Mouse (Mus musculus): ENCODE data around the gene Wdcp. TPM values are rescaled to one million over a fixed set of nuclear protein-coding genes. Genes with fewer than 3 reads are reported as not detected.

Gene Wdcp
- total and polyA plus RNA-seq, 2 experiments, result 7.4 to 8.0 TPM

- DNase-seq (ENCODE audit: extremely low read depth, low read depth, low spot score), result no peak
- H3K27ac ChIP-seq (replicated peaks; ENCODE audit: insufficient read depth, low read depth, low read length), result no peak overlapping the region
- H3K9ac ChIP-seq (ENCODE audit: low read depth, low read length), result no peak overlapping the region
- H3K79me2 ChIP-seq (ENCODE audit: control insufficient read depth, insufficient read depth, low read length), result no peaks in the 10 kb centered on the region
- no peak overlapping the region for H3K4me3 ChIP-seq (ENCODE audit: insufficient read depth, low read depth, low read length)
- WGBS, result 77% methylated on average over 4 of the region's 4 CpGs
- no peaks in the 10 kb centered on the region for H3K27me3 ChIP-seq (ENCODE audit: control insufficient read depth, insufficient read depth, low read length)
- H3K4me1 ChIP-seq (ENCODE audit: control insufficient read depth, insufficient read depth, low read length), result peaks cover 7% of the 10 kb centered on the region
- H3K36me3 ChIP-seq (ENCODE audit: control insufficient read depth, insufficient read depth, low read length), result no peaks in the 10 kb centered on the region
- TF ChIP-seq CTCF (IDR thresholded peaks at IDR 0.05; ENCODE audit: low read depth, low read length) (no peak), POLR2A (IDR thresholded peaks at IDR 0.05; ENCODE audit: extremely low read depth, insufficient read depth, low read length) (no peak)
Measured at GRCm38 (mm10) chr12:4872273-4872672, 29.2 kb downstream of the Wdcp start.

GRCm38 (mm10) chr12:4872983-4873477 lies 29.9 kb downstream of the Wdcp start:
- no peak overlapping the region for H3K27ac ChIP-seq (replicated peaks; ENCODE audit: insufficient read depth, low read depth, low read length)
- H3K79me2 ChIP-seq (ENCODE audit: control insufficient read depth, insufficient read depth, low read length), result no peaks in the 10 kb centered on the region
- WGBS, result 86% methylated on average over 5 of the region's 5 CpGs
- no peak for TF ChIP-seq CTCF (IDR thresholded peaks at IDR 0.05; ENCODE audit: low read depth, low read length)
- no peak for TF ChIP-seq POLR2A (IDR thresholded peaks at IDR 0.05; ENCODE audit: extremely low read depth, insufficient read depth, low read length)
- no peaks in the 10 kb centered on the region for H3K27me3 ChIP-seq (ENCODE audit: control insufficient read depth, insufficient read depth, low read length)
- no peak overlapping the region for H3K9ac ChIP-seq (ENCODE audit: low read depth, low read length)
- H3K36me3 ChIP-seq (ENCODE audit: control insufficient read depth, insufficient read depth, low read length), result no peaks in the 10 kb centered on the region
- H3K4me1 ChIP-seq (ENCODE audit: control insufficient read depth, insufficient read depth, low read length), result peaks cover 7% of the 10 kb centered on the region
- H3K4me3 ChIP-seq (ENCODE audit: insufficient read depth, low read depth, low read length), result no peak overlapping the region
- DNase-seq (ENCODE audit: extremely low read depth, low read depth, low spot score), result no peak

GRCm38 (mm10) chr12:4873531-4873930 lies 30.4 kb downstream of the Wdcp start:
- DNase-seq (ENCODE audit: extremely low read depth, low read depth, low spot score), result no peak
- Histone ChIP-seq H3K79me2 (ENCODE audit: control insufficient read depth, insufficient read depth, low read length) (no peaks in the 10 kb centered on the region), H3K4me1 (ENCODE audit: control insufficient read depth, insufficient read depth, low read length) (peaks cover 7% of the 10 kb centered on the region), H3K27ac (replicated peaks; ENCODE audit: insufficient read depth, low read depth, low read length) (no peak overlapping the region), H3K9ac (ENCODE audit: low read depth, low read length) (no peak overlapping the region), H3K27me3 (ENCODE audit: control insufficient read depth, insufficient read depth, low read length) (no peaks in the 10 kb centered on the region), H3K36me3 (ENCODE audit: control insufficient read depth, insufficient read depth, low read length) (no peaks in the 10 kb centered on the region), H3K4me3 (ENCODE audit: insufficient read depth, low read depth, low read length) (no peak overlapping the region)
- 87% methylated on average over 6 of the region's 6 CpGs for WGBS
- TF ChIP-seq CTCF (IDR thresholded peaks at IDR 0.05; ENCODE audit: low read depth, low read length) (no peak), POLR2A (IDR thresholded peaks at IDR 0.05; ENCODE audit: extremely low read depth, insufficient read depth, low read length) (no peak)

GRCm38 (mm10) chr12:4874161-4874927 lies 31.2 kb downstream of the Wdcp start, which contains the start of gene Mfsd2b:
Mfsd2b (minus strand) TSS chr12:4874359.
- H3K4me1 ChIP-seq (ENCODE audit: control insufficient read depth, insufficient read depth, low read length), result peaks cover 7% of the 10 kb centered on the region

GRCm38 (mm10) chr12:4875623-4876022 lies 32.5 kb downstream of the Wdcp start:
- Histone ChIP-seq H3K27ac (replicated peaks; ENCODE audit: insufficient read depth, low read depth, low read length) (no peak overlapping the region), H3K9ac (ENCODE audit: low read depth, low read length) (no peak overlapping the region), H3K27me3 (ENCODE audit: control insufficient read depth, insufficient read depth, low read length) (no peaks in the 10 kb centered on the region), H3K4me1 (ENCODE audit: control insufficient read depth, insufficient read depth, low read length) (peaks cover 7% of the 10 kb centered on the region), H3K36me3 (ENCODE audit: control insufficient read depth, insufficient read depth, low read length) (peaks cover 4% of the 10 kb centered on the region; the same call in 1 of the 2 replicates), H3K79me2 (ENCODE audit: control insufficient read depth, insufficient read depth, low read length) (no peaks in the 10 kb centered on the region), H3K4me3 (ENCODE audit: insufficient read depth, low read depth, low read length) (no peak overlapping the region)
- TF ChIP-seq CTCF (IDR thresholded peaks at IDR 0.05; ENCODE audit: low read depth, low read length) (no peak), POLR2A (IDR thresholded peaks at IDR 0.05; ENCODE audit: extremely low read depth, insufficient read depth, low read length) (no peak)
- DNase-seq (ENCODE audit: extremely low read depth, low read depth, low spot score), result peak; percentile 73
- 31% methylated on average over 8 of the region's 8 CpGs for WGBS

More at GRCm38 (mm10) chr12:4874161-4874927, 31.2 kb downstream of the Wdcp start, which contains the start of gene Mfsd2b:
- H3K27ac ChIP-seq (replicated peaks; ENCODE audit: insufficient read depth, low read depth, low read length), result no peak within 1 kb of the TSS
- H3K4me3 ChIP-seq (ENCODE audit: insufficient read depth, low read depth, low read length), result peak within 1 kb of the TSS; percentile 50; the same call in 1 of the 2 replicates
- peaks cover 3% of the 10 kb centered on the region; the same call in 1 of the 2 replicates for H3K36me3 ChIP-seq (ENCODE audit: control insufficient read depth, insufficient read depth, low read length)
- WGBS, result 1% methylated on average over 24 of the region's 24 CpGs
- no peaks in the 10 kb centered on the region for H3K27me3 ChIP-seq (ENCODE audit: control insufficient read depth, insufficient read depth, low read length)
- H3K9ac ChIP-seq (ENCODE audit: low read depth, low read length), result peak within 1 kb of the TSS; percentile 33; the same call in 1 of the 2 replicates
- H3K79me2 ChIP-seq (ENCODE audit: control insufficient read depth, insufficient read depth, low read length), result no peaks in the 10 kb centered on the region
- peak; percentile 82 for DNase-seq (ENCODE audit: extremely low read depth, low read depth, low spot score)
- TF ChIP-seq CTCF (IDR thresholded peaks at IDR 0.05; ENCODE audit: low read depth, low read length) (no peak), POLR2A (IDR thresholded peaks at IDR 0.05; ENCODE audit: extremely low read depth, insufficient read depth, low read length) (no peak)

Measured in liver, adult 2 months (tissue).